Mouse (Mus musculus): ENCODE measurements around the gene Cdk9. TPM values are rescaled to one million over a fixed set of nuclear protein-coding genes. Genes with fewer than 3 reads are reported as not detected.

Cdk9 gene
- polyA plus RNA-seq, 1 experiment from 2014 or later = 98.3 TPM

- H3K27ac ChIP-seq (replicated peaks; ENCODE audit: low read depth, low read length) = peak overlapping the region; percentile 30; the same call in 1 of the 2 replicates
- ATAC-seq (ENCODE audit: insufficient number of reproducible peaks, low FRiP score, low TSS enrichment, low read depth) (no peak), DNase-seq (ENCODE audit: low spot score) (no peak)
- peaks cover 8% of the 10 kb centered on the region for H3K4me1 ChIP-seq (ENCODE audit: control insufficient read depth, insufficient read depth, low read length)
- peak overlapping the region; percentile 8; the same call in 1 of the 2 replicates for H3K9ac ChIP-seq (ENCODE audit: low read length)
- H3K9me3 ChIP-seq (ENCODE audit: control insufficient read depth, low read length) = no peaks in the 10 kb centered on the region
- 18% methylated on average over 9 of the region's 10 CpGs for WGBS
- peak overlapping the region; percentile 33 for H3K4me3 ChIP-seq (ENCODE audit: low read depth, low read length)
- H3K27me3 ChIP-seq (ENCODE audit: control insufficient read depth, insufficient read depth, low read length) = no peaks in the 10 kb centered on the region
- H3K36me3 ChIP-seq (ENCODE audit: control insufficient read depth, insufficient read depth, low read length) = no peaks in the 10 kb centered on the region
- peak overlapping the region; percentile 53 for H3K4me2 ChIP-seq (ENCODE audit: low read depth, severe bottlenecking)
These were observed 38.8 kb upstream of the Cdk9 start for GRCm38 (mm10) chr2:32751665-32752033.

GRCm38 (mm10) chr2:32750887-32751664 is 38.2 kb upstream of the Cdk9 start:
- no peaks in the 10 kb centered on the region for H3K9me3 ChIP-seq (ENCODE audit: control insufficient read depth, low read length)
- H3K27me3 ChIP-seq (ENCODE audit: control insufficient read depth, insufficient read depth, low read length) = no peaks in the 10 kb centered on the region
- WGBS = 3% methylated on average over 31 of the region's 31 CpGs
- H3K36me3 ChIP-seq (ENCODE audit: control insufficient read depth, insufficient read depth, low read length) = no peaks in the 10 kb centered on the region; the same call in 1 of the 2 replicates
- ATAC-seq (ENCODE audit: insufficient number of reproducible peaks, low FRiP score, low TSS enrichment, low read depth) (peak; percentile 85), DNase-seq (ENCODE audit: low spot score) (peak; percentile 86)
- peak overlapping the region; percentile 8; the same call in 1 of the 2 replicates for H3K9ac ChIP-seq (ENCODE audit: low read length)
- H3K4me3 ChIP-seq (ENCODE audit: low read depth, low read length) = peak overlapping the region; percentile 33
- H3K4me2 ChIP-seq (ENCODE audit: low read depth, severe bottlenecking) = peak overlapping the region; percentile 53
- peak overlapping the region; percentile 30; the same call in 1 of the 2 replicates for H3K27ac ChIP-seq (replicated peaks; ENCODE audit: low read depth, low read length)
- H3K4me1 ChIP-seq (ENCODE audit: control insufficient read depth, insufficient read depth, low read length) = peaks cover 8% of the 10 kb centered on the region

GRCm38 (mm10) chr2:32750199-32750598 is 37.3 kb upstream of the Cdk9 start:
- Histone ChIP-seq H3K9me3 (ENCODE audit: control insufficient read depth, low read length) (no peaks in the 10 kb centered on the region), H3K27me3 (ENCODE audit: control insufficient read depth, insufficient read depth, low read length) (no peaks in the 10 kb centered on the region), H3K4me2 (ENCODE audit: low read depth, severe bottlenecking) (no peak overlapping the region), H3K4me1 (ENCODE audit: control insufficient read depth, insufficient read depth, low read length) (peaks cover 8% of the 10 kb centered on the region), H3K36me3 (ENCODE audit: control insufficient read depth, insufficient read depth, low read length) (no peaks in the 10 kb centered on the region; the same call in 1 of the 2 replicates), H3K27ac (replicated peaks; ENCODE audit: low read depth, low read length) (no peak overlapping the region), H3K4me3 (ENCODE audit: low read depth, low read length) (no peak overlapping the region), H3K9ac (ENCODE audit: low read length) (no peak overlapping the region)
- ATAC-seq (ENCODE audit: insufficient number of reproducible peaks, low FRiP score, low TSS enrichment, low read depth) = no peak
- 77% methylated on average over 7 of the region's 7 CpGs for WGBS
- DNase-seq (ENCODE audit: low spot score) = no peak

- Histone ChIP-seq H3K36me3 (ENCODE audit: control insufficient read depth, insufficient read depth, low read length) (no peaks in the 10 kb centered on the region; the same call in 1 of the 2 replicates), H3K4me2 (ENCODE audit: low read depth, severe bottlenecking) (no peak overlapping the region), H3K27ac (replicated peaks; ENCODE audit: low read depth, low read length) (no peak overlapping the region), H3K4me1 (ENCODE audit: control insufficient read depth, insufficient read depth, low read length) (peaks cover 8% of the 10 kb centered on the region), H3K4me3 (ENCODE audit: low read depth, low read length) (no peak overlapping the region), H3K27me3 (ENCODE audit: control insufficient read depth, insufficient read depth, low read length) (no peaks in the 10 kb centered on the region), H3K9ac (ENCODE audit: low read length) (no peak overlapping the region), H3K9me3 (ENCODE audit: control insufficient read depth, low read length) (no peaks in the 10 kb centered on the region)
- 90% methylated on average over 16 of the region's 16 CpGs for WGBS
- ATAC-seq (ENCODE audit: insufficient number of reproducible peaks, low FRiP score, low TSS enrichment, low read depth) (no peak), DNase-seq (ENCODE audit: low spot score) (no peak)
These were observed 36.2 kb upstream of the Cdk9 start for GRCm38 (mm10) chr2:32749082-32749481.

GRCm38 (mm10) chr2:32744272-32744982 is 31.6 kb upstream of the Cdk9 start:
- Histone ChIP-seq H3K4me2 (ENCODE audit: low read depth, severe bottlenecking) (no peak overlapping the region), H3K27me3 (ENCODE audit: control insufficient read depth, insufficient read depth, low read length) (peaks cover 26% of the 10 kb centered on the region), H3K4me3 (ENCODE audit: low read depth, low read length) (no peak overlapping the region), H3K9ac (ENCODE audit: low read length) (no peak overlapping the region), H3K4me1 (ENCODE audit: control insufficient read depth, insufficient read depth, low read length) (peaks cover 15% of the 10 kb centered on the region), H3K36me3 (ENCODE audit: control insufficient read depth, insufficient read depth, low read length) (no peaks in the 10 kb centered on the region; the same call in 1 of the 2 replicates), H3K27ac (replicated peaks; ENCODE audit: low read depth, low read length) (no peak overlapping the region), H3K9me3 (ENCODE audit: control insufficient read depth, low read length) (no peaks in the 10 kb centered on the region)
- ATAC-seq (ENCODE audit: insufficient number of reproducible peaks, low FRiP score, low TSS enrichment, low read depth) (no peak), DNase-seq (ENCODE audit: low spot score) (no peak)
- 80% methylated on average over 15 of the region's 15 CpGs for WGBS

GRCm38 (mm10) chr2:32742173-32742531 is 29.3 kb upstream of the Cdk9 start:
- Histone ChIP-seq H3K4me1 (ENCODE audit: control insufficient read depth, insufficient read depth, low read length) (peaks cover 15% of the 10 kb centered on the region), H3K4me3 (ENCODE audit: low read depth, low read length) (peak overlapping the region; percentile 45), H3K4me2 (ENCODE audit: low read depth, severe bottlenecking) (peak overlapping the region; percentile 96), H3K36me3 (ENCODE audit: control insufficient read depth, insufficient read depth, low read length) (no peaks in the 10 kb centered on the region; the same call in 1 of the 2 replicates), H3K9ac (ENCODE audit: low read length) (no peak overlapping the region), H3K27me3 (ENCODE audit: control insufficient read depth, insufficient read depth, low read length) (peaks cover 26% of the 10 kb centered on the region), H3K27ac (replicated peaks; ENCODE audit: low read depth, low read length) (no peak overlapping the region), H3K9me3 (ENCODE audit: control insufficient read depth, low read length) (no peaks in the 10 kb centered on the region)
- DNase-seq (ENCODE audit: low spot score) (peak; percentile 67), ATAC-seq (ENCODE audit: insufficient number of reproducible peaks, low FRiP score, low TSS enrichment, low read depth) (peak; percentile 56)
- WGBS = 1% methylated on average over 18 of the region's 18 CpGs

GRCm38 (mm10) chr2:32741273-32742172 is 28.6 kb upstream of the Cdk9 start:
- DNase-seq (ENCODE audit: low spot score) = peak; percentile 72
- Histone ChIP-seq H3K27me3 (ENCODE audit: control insufficient read depth, insufficient read depth, low read length) (peaks cover 26% of the 10 kb centered on the region), H3K9ac (ENCODE audit: low read length) (peak overlapping the region; percentile 34; the same call in 1 of the 2 replicates), H3K4me3 (ENCODE audit: low read depth, low read length) (peak overlapping the region; percentile 45), H3K4me2 (ENCODE audit: low read depth, severe bottlenecking) (peak overlapping the region; percentile 96), H3K9me3 (ENCODE audit: control insufficient read depth, low read length) (no peaks in the 10 kb centered on the region), H3K4me1 (ENCODE audit: control insufficient read depth, insufficient read depth, low read length) (peaks cover 15% of the 10 kb centered on the region), H3K36me3 (ENCODE audit: control insufficient read depth, insufficient read depth, low read length) (no peaks in the 10 kb centered on the region; the same call in 1 of the 2 replicates), H3K27ac (replicated peaks; ENCODE audit: low read depth, low read length) (no peak overlapping the region)
- WGBS = 1% methylated on average over 44 of the region's 58 CpGs
- ATAC-seq (ENCODE audit: insufficient number of reproducible peaks, low FRiP score, low TSS enrichment, low read depth) = peak; percentile 33; the same call in 1 of the 2 replicates

- Histone ChIP-seq H3K4me1 (ENCODE audit: control insufficient read depth, insufficient read depth, low read length) (peaks cover 15% of the 10 kb centered on the region), H3K27ac (replicated peaks; ENCODE audit: low read depth, low read length) (no peak within 1 kb of the TSS), H3K9me3 (ENCODE audit: control insufficient read depth, low read length) (no peaks in the 10 kb centered on the region), H3K36me3 (ENCODE audit: control insufficient read depth, insufficient read depth, low read length) (no peaks in the 10 kb centered on the region; the same call in 1 of the 2 replicates), H3K9ac (ENCODE audit: low read length) (peak within 1 kb of the TSS; percentile 34; the same call in 1 of the 2 replicates), H3K4me3 (ENCODE audit: low read depth, low read length) (peak within 1 kb of the TSS; percentile 45), H3K27me3 (ENCODE audit: control insufficient read depth, insufficient read depth, low read length) (peaks cover 26% of the 10 kb centered on the region), H3K4me2 (ENCODE audit: low read depth, severe bottlenecking) (peak within 1 kb of the TSS; percentile 96)
- ATAC-seq (ENCODE audit: insufficient number of reproducible peaks, low FRiP score, low TSS enrichment, low read depth) = no peak
- no peak for DNase-seq (ENCODE audit: low spot score)
- WGBS = 9% methylated on average over 11 of the region's 11 CpGs
These were observed 28.0 kb upstream of the Cdk9 start, which contains the start of gene 6330409D20Rik for GRCm38 (mm10) chr2:32740916-32741272. TSS of gene 6330409D20Rik (minus strand) at chr2:32741016.
